Mouse (Mus musculus) ovary, adult 2 months (tissue): ENCODE measurements around the gene Rbsn. TPM values are rescaled to one million over a fixed set of nuclear protein-coding genes. Genes with fewer than 3 reads are reported as not detected.

Experiments used
- polyA plus RNA-seq: library from polyadenylated mRNA; depleted of rRNA; stranded (reverse); fragments of >200 nt; gene quantifications from 2 replicates; pipeline ENCODE4 v1.2.3, GENCODE M21; 2012; rRNA removed

Rbsn gene
- polyA plus RNA-seq = 12.6 and 14.7 TPM in 2 replicates

GRCm38 (mm10) chr6:92214773-92215449 lies at the start of gene Rbsn:
Rbsn (minus strand) TSS chr6:92214925.

GRCm38 (mm10) chr6:92244591-92244990 lies 29.9 kb upstream of the Rbsn start, which contains the start of gene Trh:
Trh (minus strand) TSS chr6:92244650.

GRCm38 (mm10) chr6:92183621-92184131 lies 31.0 kb downstream of the Rbsn start, which contains the start of gene Mrps25:
Mrps25 (minus strand) TSS chr6:92184033.

Other genes with a start within 250 kb of the Rbsn start
- gene Fgd5, start 236.0 kb downstream of the Rbsn start, polyA plus RNA-seq = 10.3 and 10.8 TPM in 2 replicates
- 16.0 and 20.4 TPM in 2 replicates for gene Nr2c2, start 123.5 kb downstream of the Rbsn start, polyA plus RNA-seq
- 7.2 and 12.1 TPM in 2 replicates for gene Mrps25, start 30.9 kb downstream of the Rbsn start, polyA plus RNA-seq
- 0.22 TPM in 1 of 2 replicates, not detected in the other for gene Trh, start 29.7 kb upstream of the Rbsn start, polyA plus RNA-seq